Mouse (Mus musculus) erythroblast, adult 5-6 weeks (primary cell): ENCODE data around the gene Swi5. TPM values are rescaled to one million over a fixed set of nuclear protein-coding genes. Genes with fewer than 3 reads are reported as not detected.

ENCODE experiments used
- ATAC-seq: replicated peaks from 2 replicates; pipeline ENCODE4 v1.8.0; 2016; ENCODE audit warnings: moderate number of reproducible peaks, mild to moderate bottlenecking, moderate TSS enrichment, inconsistent platforms; ENCODE audit not compliant: poor library complexity, low FRiP score, severe bottlenecking
- total RNA-seq, 2 experiments: library from RNA; stranded (forward) in 1 of 2; stranded (reverse) in 1 of 2; fragments of 150-400 nt in 1 of 2; fragments of 200-764, 138-1000 nt in 1 of 2; gene quantifications; 2 replicates each; pipeline versions ENCODE4 v1.2.3 to v1.2.4; 2015 to 2017; ENCODE audit warnings: low replicate concordance in 2 of 2

Gene Swi5
- total RNA-seq (2015; ENCODE audit: low replicate concordance) (30.4 and 97.8 TPM in 2 replicates), total RNA-seq (2017; ENCODE audit: low replicate concordance) (76.9 and 89.4 TPM in 2 replicates)

GRCm38 (mm10) chr2:32287923-32288367 lies at the start of gene Swi5:
TSS of gene Swi5 (minus strand) at chr2:32288075.
- peak; percentile 93 for ATAC-seq

GRCm38 (mm10) chr2:32335888-32336287 lies 48.0 kb upstream of the Swi5 start:
- no peak for ATAC-seq

DNA sequence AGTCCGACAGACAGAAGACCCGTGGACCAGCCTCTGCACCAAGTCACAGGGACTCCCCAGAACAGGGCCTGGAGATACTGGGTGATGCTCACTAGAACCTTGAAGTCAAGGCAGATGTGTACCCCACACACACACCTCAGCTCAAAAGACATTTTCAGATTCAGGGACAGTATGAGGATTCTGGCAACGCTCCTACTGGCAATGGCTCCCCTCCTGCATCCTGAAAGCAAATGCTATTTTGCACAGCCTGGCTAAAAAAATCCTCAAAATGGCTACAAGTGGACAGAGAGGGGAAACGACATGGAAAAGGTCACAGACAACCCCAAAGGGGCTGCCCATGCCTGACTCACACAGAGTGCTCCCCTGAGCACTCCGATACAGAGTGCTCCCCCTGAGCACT lies 44.3 kb upstream of the Swi5 start:
- no peak for ATAC-seq

GRCm38 (mm10) chr2:32329531-32329930 lies 41.7 kb upstream of the Swi5 start:
- no peak for ATAC-seq

DNA sequence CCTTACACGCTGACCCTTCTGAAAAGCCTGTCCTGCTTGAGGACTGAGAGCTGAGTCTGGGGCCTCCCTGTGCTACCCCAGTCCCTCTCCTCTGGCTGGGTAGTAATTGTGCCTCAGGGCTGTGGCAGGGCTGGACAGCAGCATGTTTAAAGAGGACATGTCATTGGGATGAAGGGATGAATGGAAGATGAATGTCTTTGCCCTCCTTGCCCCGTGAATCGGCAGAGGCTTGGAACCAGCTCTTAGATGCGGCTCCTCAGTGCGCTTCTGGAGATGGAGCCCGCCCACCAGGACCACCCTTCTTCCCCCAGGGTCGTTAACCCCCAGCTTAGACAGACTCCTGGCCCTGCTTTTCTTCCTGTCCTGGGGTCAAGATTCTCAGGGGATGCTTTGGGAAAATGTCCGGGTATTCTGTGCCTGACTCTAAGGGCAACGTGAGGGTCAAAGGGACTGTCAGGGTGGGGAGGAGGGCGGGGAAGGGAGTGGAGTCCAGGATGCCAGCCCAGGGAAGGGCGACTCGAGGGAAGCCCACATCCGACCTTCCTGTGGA lies 41.1 kb upstream of the Swi5 start:
- no peak for ATAC-seq

DNA sequence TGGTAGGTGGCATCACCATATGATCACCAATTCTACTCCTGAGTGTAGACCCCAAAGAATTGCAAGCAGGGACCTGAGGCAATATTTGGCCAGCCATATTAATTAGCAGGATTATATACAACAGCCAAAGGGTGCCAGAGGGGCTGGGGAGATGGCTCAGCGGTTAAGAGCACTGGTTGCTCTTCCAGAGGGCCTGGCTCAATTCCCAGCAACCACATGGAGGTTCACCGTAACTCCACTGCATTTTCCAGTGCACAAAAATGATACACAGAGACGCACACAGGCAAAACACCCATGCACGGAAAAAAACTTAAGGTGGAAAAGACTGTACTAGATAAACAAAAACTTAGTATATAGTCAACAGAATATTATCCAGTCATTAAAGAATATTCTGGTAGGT lies 39.3 kb upstream of the Swi5 start:
- no peak for ATAC-seq

DNA sequence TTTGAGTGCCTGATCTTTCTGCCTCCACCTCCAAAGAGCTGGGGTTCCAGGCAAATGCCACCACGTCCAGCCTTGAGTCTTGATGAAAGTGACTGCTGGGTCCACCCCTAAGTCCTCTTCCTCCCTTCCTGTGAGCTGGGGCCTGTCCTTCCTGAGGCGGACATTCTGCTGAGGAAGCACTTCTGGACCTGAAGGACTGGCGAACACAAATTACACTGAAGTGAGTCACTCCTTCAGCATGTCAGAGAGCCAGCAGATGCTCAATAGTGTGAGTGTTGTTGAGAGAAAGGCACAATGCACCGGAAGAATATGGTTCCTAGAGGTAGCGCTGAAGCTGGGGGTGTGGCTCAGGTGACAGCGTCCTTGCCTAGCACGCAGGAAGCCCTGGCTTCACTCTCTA lies 37.5 kb upstream of the Swi5 start:
- no peak for ATAC-seq

DNA sequence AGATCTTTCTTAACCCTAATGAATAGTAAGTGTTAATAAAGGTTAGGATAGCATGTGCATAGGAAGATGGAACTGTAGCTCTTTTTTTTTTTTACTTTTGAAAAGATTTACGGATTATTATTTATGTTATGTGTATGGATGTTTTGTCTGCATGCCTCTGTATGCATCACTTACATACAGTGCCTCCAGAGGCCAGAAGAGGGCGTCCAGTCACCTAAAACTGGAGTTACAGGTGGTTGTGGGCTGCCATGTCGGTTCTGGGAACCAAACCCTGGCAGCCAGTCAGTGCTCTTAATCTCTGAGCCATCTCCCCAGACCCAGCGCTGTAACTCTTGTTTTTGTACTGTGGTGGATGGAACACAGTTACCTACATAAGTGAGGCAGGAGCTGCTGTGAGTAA lies 36.4 kb upstream of the Swi5 start:
- no peak for ATAC-seq

DNA sequence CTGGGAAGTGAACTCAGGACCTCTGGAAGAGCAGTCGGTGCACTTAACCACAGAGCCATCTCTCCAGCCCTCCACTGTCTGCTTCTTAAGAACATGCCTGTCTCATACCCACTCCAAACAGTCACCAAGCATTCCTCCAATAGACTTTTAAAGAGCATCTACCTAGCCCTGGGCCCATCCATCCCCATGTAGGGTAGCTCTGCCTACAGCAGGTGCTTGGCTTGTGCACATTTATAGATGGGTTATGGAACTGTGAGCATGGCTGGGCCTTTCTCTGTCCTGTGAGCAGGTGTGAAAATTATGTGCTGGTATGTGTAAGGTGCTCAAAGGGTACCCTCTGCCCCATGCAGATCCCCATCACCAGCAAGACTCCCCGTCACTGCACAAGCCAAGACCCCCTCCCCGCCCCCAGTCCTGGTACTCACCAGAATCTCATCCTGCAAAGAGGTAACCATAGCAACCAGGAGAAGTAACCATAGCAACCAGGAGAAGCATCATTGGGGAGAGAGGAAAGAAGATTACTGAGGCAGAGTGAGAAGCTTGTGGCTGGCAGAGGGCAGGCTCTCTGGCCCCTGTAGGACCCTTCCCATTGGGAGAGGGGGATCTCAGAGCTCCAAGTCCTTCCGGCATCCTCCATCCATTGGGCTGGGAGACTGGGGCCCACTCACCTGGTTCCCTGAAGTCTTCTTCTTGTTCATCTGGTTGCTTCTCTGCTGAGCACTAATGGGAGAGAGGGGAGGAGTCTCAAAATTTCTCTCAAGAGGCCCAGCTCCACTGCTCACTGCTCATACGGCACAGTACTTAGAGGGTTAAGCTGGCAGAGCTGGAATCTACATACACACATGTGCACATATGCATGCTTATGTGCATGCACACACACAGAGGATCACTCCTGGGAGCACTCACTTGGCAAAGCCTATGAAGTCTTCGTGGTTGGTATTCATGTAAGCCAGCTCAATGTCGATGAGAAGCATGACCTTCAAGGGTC lies 35.2 kb upstream of the Swi5 start:
- ATAC-seq = no peak

DNA sequence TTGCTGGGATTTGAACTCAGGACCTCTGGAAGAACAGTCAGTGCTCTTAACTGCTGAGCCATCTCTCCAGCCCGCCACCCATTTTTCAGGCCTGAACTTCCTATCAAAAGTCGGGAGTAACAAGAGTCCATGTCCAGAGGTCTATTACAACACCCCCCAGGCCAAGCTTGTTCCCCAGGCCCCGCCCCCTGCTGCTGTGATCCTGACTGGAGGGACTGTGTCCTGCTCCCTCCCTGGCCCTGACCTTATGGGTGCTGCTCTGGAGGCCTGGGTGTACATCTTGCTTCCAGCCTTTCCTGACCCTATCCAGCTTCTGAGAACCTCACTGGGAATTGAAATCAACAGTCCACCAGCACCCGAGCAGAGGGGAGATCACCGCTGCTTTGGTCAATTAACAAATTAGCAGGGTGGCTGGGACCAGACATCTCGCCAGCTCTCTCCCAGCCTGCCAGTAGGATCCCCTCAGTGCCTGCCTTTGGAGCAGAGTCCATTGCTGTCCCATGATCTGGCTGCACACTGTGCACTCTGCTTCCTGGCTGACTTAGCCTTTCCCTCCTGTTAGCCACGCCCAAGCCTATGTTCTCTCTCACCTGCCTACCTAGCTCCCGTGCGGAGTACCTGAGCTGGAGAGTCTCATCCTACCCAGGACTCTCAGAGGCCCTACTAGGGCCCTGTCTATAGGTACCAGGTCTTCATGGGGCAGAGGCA lies 33.9 kb upstream of the Swi5 start:
- no peak for ATAC-seq

- ATAC-seq = no peak
Observed at GRCm38 (mm10) chr2:32320721-32321120, 32.8 kb upstream of the Swi5 start.

DNA sequence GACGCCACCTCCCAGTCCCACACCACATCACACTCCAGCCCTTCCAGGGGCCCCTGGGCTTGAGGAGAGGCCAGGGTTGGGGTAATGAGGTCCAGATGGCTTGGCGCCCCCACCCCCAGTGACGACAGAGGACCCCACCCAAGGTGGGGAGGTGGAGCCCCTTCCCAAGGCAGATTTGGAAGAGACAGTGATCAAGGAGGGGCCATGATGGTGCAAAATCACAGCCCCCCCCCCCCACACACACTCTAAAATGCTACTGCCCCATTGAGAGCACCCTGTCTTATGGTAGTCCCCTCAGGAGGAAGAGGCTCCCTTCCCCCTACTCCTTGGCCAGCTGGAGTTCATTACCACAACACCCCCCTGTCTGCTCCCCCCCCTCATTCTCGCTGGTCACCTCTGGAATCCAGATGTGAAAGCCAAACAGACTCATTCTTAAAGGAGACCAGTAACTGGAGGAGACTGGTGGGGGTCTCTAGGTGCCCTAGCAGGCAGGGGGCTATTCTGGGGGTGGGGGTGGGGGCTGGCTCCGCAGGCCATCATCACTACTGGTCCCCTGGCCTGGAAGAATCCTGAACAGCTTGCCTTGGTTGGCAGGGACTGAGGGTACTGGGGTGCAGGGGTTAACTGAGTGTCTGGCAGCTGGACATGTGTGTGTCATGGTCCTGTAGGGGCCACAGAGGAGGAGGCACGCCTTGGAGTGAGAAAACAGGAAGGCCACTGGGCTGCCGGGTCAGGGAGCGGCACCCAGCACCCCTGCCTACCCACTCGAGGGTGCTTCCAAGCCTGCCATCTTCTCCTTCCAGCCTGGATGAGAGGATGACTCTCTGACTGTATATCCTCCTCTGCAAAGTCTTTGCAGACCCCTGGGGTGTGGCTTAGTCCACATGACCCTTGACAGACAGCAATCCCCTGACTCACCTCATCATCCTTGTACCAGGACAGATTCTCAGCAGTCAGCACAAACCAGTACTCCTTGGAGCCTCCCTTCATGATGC lies 32.0 kb upstream of the Swi5 start:
- no peak for ATAC-seq

GRCm38 (mm10) chr2:32318709-32319585 lies 31.1 kb upstream of the Swi5 start:
- no peak for ATAC-seq

GRCm38 (mm10) chr2:32317791-32318417 lies 30.0 kb upstream of the Swi5 start:
- ATAC-seq = no peak

DNA sequence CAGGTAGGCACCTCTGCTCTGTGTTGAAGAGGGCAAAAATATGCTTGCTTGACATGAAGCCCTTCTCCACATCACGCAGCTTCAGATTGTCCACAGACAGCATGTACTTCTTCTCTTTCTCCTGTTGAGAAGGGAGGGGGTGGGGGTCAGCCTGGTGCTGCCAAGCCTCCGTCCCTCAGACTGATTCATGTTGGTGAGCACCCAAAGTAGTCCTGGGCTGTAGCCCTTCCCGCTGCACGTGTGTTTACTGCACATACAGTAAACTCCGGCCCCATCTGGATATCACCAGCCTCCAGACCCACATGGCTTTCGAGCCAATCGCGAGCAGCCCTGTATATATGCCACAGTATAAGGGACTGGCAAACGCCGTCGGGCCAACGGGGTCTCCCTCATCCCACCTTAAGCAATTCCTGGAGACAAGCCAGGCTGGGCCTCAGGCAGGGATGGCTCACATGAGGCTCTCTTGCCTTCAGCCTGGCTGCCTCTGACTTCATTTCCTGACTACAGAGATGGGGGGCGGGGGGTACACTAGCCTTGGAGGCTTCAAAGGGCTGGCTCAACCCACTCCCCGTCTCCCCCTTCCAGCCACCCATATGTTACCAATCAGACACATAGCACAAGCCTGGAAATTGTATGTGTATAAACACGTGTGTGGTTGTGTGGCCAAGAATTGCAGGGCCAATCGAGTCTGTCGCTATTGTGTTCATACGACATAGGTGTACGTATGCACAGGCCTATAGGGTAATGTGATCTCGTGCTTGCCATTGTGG lies 29.2 kb upstream of the Swi5 start:
- ATAC-seq = no peak

- no peak for ATAC-seq
Observed at GRCm38 (mm10) chr2:32315751-32316150, 27.9 kb upstream of the Swi5 start.

DNA sequence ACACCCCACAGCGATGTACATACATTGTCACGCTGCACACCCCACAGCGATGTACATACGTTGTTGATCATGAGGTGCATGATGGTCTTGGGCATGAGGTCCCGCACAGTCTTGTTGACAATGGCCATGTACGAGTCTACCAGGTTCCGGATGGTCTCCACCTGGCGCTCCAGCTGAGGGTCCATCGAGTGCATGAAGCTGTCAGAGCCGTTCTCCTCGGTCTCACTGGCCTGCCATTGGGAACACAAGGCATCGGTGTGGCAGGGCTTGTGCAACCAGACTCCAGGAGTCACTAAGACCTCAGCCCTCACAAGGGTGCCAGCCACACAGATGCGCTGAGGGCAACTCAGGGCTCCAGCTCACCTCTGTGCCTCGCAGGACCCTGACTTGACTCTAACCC lies 27.0 kb upstream of the Swi5 start:
- no peak for ATAC-seq
